Mouse (Mus musculus) forelimb bud, embryonic 11.5 days (tissue): ENCODE measurements at regions not wholly inside any gene's neighbourhood (a gene's known extent, or its start where the extent isn't known, plus 50 kb on each side); places are given as distances from the start of the nearest gene placed in this dataset.

Experiments used
- DNase-seq: peaks from one replicate; pipeline ENCODE4 v3.0.0-alpha.2; 2012; ENCODE audit warnings: low read depth, low spot score

DNA sequence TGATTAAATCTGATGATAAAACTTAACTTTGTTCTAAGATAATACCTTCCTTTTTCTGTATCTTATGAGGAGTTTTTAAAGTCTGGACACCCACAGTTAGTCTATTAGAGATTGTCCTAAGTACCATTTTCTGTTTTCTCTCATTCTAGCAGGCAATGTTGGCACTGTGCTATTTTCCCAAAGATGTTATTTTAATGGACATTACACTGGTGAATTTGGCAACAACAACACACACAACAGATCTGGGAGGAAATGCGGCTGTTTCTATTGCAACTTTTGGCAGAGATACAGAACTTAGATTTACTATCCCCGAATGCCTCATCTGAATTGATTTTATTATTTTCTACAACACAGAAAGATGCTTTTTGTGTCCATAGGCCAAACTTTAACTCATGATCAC, 720.9 kb downstream of the Dach1 start:
- no peak for DNase-seq

GRCm38 (mm10) chr14:97446793-97447192, 722.8 kb downstream of the Dach1 start:
- DNase-seq, result no peak

- DNase-seq, result no peak
Measured at GRCm38 (mm10) chr14:97440326-97440725, 729.2 kb downstream of the Dach1 start.

- no peak for DNase-seq
Measured at GRCm38 (mm10) chr14:97435453-97436233, 733.9 kb downstream of the Dach1 start.

- no peak for DNase-seq
Measured at GRCm38 (mm10) chr14:97431221-97431620, 738.3 kb downstream of the Dach1 start.

DNA sequence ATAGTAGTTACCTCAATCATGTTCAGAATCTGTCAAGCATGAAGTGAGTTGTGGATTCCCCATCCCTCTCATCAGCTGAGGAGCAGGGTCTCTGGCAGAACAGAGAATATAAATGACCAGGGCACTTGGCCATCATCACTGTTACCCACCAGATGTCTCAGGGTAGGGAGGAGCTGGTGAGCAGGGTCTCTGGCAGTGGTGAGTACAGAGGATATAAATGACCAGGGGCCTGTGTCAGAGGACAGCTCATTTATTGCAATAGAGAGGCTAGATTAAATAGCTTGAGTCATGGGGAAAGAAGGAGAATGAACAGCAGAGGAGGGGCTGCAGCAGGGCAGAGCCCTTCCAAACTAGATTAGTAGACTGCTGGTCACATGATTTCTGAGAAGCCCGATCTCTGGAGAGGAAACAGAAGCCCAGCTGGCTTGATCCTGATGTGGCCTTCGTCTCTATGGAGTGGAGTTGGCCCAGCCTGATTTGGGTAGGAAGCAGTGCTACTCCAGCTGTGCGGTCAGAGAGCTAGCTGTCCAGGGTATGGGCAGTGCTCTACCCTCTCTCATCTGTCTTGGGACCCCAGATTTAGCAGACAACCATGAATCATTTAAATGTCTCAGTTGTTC, 766.3 kb downstream of the Dach1 start:
- no peak for DNase-seq

- peak; percentile 52 for DNase-seq
Measured at GRCm38 (mm10) chr14:97396385-97396784, 773.2 kb downstream of the Dach1 start.

DNA sequence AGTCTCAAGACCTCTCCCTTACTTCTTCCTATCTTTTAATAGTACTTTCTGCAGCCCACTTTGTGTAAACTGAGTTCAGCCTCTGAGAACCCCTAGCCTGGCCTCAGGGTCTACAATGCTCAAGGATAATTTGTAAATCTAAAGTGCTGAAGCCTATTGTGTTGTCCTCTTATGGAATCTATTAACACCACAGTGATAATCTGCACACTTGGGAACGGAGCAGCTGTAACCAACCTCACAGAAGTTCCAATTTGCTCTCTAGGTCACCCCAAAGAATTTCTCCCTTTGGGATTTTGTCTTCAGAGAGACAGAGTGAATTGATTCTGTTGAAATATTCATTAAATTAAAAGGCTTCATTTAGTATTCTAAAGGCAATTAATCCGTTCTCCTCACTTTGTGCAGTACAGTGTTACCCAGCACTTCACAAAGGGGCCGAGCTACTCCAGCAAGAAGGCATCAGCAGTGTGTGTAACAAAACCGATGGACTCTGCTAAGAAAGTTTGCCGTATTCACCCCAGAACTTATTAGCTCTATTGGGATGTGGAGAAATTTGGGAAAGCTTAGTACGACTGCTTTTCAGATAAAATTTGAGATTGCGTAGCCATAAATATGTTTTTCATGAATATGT, 773.7 kb downstream of the Dach1 start:
- DNase-seq, result no peak

DNA sequence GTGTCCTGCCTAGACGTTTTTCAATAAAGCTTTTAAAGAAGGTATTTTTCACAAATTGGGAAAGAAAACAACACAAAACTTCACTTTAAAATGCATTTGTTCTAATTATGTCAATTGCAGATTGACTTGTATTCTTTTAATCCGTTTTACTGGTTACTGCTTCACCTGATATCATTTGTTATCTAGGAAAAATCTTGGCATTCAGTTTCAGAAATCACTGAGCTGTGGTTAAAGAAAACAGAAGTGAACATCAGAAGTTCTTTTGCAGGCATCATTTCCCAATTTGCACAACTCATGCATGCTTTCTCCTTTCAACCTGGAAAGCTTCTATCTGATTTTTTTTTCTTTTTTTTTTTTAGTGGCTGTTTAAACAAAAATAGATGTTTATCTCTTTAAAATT, 780.6 kb downstream of the Dach1 start:
- DNase-seq, result no peak

DNA sequence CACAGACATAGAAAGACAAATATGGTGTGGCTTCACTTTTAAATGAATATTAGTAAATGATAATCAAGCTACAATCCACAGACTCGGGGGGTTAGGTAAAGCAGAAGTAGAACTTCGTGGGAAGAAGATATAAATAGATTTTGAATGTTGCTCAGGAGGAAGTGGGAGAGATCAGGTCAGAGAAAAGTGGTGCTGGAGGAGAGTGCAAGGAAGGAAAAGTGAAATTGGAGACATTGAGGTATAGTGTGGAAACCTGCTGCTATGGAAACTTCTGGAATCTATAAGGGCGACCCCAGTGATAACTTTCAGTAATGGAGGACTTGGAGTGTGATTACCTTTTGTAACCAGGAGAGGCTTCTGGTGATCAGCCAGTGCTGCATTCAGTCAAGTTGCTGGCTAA, 789.4 kb downstream of the Dach1 start:
- DNase-seq, result no peak

DNA sequence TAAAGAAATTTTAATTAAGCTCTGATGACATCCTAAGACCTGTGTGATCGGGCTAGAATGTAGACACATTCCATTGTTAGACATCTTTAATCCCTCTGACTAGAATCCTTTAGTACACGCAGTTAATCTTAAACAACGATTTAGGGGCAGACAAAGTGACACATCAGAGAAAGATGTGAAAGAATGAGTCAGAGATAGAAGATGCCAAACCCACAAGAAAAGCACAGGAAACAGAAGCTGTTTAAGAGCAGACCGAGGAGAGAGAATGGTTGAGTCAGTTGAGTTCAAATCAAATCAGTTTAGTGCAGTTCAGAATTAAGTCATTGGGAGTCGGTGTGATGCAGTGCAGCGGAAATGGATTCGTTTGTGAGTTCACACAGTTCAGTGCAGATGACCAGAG, 812.6 kb downstream of the Dach1 start:
- DNase-seq, result no peak

DNA sequence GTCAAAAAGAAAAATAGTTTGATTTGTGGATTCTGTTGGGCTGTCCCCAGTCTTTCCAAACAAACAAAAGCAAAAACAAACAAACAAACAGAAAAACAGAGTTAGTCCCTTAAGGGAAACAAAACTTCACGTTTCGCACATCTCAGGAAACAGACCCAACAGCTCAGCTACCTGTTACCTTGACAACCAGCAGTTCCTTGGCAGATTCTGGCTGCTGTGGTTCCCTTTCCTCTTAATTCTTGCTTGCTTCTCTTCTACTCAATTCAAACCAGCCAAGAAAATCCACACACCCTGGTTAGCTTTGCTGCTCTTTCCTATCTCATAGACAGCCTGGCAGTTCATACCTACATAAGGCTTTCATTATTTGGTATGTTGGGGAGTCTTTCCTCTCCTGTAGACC, 821.6 kb downstream of the Dach1 start:
- no peak for DNase-seq

- peak; percentile 17 for DNase-seq
Measured at GRCm38 (mm10) chr14:97331388-97331787, 812.5 kb upstream of the Klhl1 start.

- no peak for DNase-seq
Measured at GRCm38 (mm10) chr14:97329979-97330378, 811.1 kb upstream of the Klhl1 start.

DNA sequence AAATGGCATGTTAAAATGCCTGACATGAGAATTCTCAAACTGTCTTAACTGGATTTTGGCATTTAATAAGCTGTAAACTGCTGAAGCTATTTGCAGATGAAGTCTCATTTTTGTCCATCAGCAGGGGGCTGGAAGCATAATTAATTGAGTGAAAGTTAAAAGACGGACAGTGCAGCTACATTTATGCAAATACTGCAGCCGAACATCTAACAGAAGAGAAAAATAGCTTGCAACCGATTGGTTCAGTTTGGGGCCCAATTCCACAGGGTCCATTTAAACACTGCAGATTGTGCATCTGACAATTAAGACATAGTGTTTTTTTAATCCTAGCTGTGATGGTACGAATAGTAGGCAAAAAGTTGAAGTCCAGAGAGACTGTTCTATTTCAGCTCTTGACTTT, 774.2 kb upstream of the Klhl1 start:
- DNase-seq, result no peak

DNA sequence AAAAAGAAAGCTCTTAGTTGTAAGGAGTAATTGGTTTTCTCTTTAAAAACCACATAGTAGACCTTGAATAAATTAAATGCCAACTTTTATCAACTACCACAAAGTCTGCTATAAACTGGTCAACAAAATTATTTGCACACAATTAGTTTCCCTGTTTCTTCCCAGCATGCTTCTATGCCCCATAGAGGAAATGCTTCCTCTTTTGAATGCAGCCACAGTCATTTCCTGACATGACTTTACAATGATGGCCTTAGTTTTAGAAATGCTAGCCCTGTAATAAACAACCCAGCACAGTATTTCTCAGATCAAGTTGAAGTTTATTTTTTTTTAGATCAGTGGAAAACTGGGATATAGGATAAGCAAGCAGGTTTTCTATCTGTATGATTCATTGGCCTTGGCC, 768.5 kb upstream of the Klhl1 start:
- DNase-seq, result no peak

GRCm38 (mm10) chr14:97258461-97258860, 739.6 kb upstream of the Klhl1 start:
- no peak for DNase-seq
